Mouse (Mus musculus) lung, postnatal 10 days (tissue): ENCODE results near the gene Cdca7l.
A peak's percentile ranks its signal among the peaks of the same experiment; 100 is the strongest.
"Not testable (repeated sequence)": the region's sequence is repeated elsewhere in the genome, so short reads cannot be mapped to it uniquely, and the experiment has no call there.

ENCODE experiments used
- DNase-seq: peaks from one replicate; pipeline ENCODE4 v3.0.0; 2021

The Cdca7l gene

GRCm38 (mm10) chr12:117803989-117804388, at the start of gene Cdca7l:
TSS of gene Cdca7l (plus strand) at chr12:117804289.
- DNase-seq: not testable (repeated sequence)

GRCm38 (mm10) chr12:117756010-117756409, 48.1 kb upstream of the Cdca7l start:
- peak; percentile 55 for DNase-seq

GRCm38 (mm10) chr12:117760373-117760772, 43.7 kb upstream of the Cdca7l start:
- no peak for DNase-seq

GRCm38 (mm10) chr12:117760846-117761245, 43.2 kb upstream of the Cdca7l start:
- no peak for DNase-seq

- DNase-seq: peak; percentile 57
Observed at GRCm38 (mm10) chr12:117761698-117762097, 42.4 kb upstream of the Cdca7l start.

GRCm38 (mm10) chr12:117763247-117763646, 40.8 kb upstream of the Cdca7l start:
- DNase-seq: peak; percentile 72

- peak; percentile 89 for DNase-seq
Observed at GRCm38 (mm10) chr12:117764839-117765238, 39.2 kb upstream of the Cdca7l start.

GRCm38 (mm10) chr12:117769113-117769512, 35.0 kb upstream of the Cdca7l start:
- peak; percentile 84 for DNase-seq

- DNase-seq: peak; percentile 22
Observed at GRCm38 (mm10) chr12:117770211-117770610, 33.9 kb upstream of the Cdca7l start.

GRCm38 (mm10) chr12:117771156-117771555, 32.9 kb upstream of the Cdca7l start:
- DNase-seq: no peak

GRCm38 (mm10) chr12:117772638-117773037, 31.5 kb upstream of the Cdca7l start:
- DNase-seq: peak; percentile 82

- DNase-seq: no peak
Observed at GRCm38 (mm10) chr12:117776841-117777240, 27.2 kb upstream of the Cdca7l start.

- DNase-seq: no peak
Observed at GRCm38 (mm10) chr12:117781360-117781759, 22.7 kb upstream of the Cdca7l start.

- no peak for DNase-seq
Observed at GRCm38 (mm10) chr12:117783426-117783825, 20.7 kb upstream of the Cdca7l start.

GRCm38 (mm10) chr12:117786621-117787020, 17.5 kb upstream of the Cdca7l start:
- DNase-seq: no peak

GRCm38 (mm10) chr12:117788513-117789011, 15.5 kb upstream of the Cdca7l start:
- no peak for DNase-seq

- DNase-seq: no peak
Observed at GRCm38 (mm10) chr12:117789017-117789416, 15.1 kb upstream of the Cdca7l start.

GRCm38 (mm10) chr12:117795303-117795702, 8.8 kb upstream of the Cdca7l start:
- DNase-seq: no peak

GRCm38 (mm10) chr12:117805576-117805975, 1.5 kb downstream of the Cdca7l start:
- DNase-seq: no peak

- no peak for DNase-seq
Observed at GRCm38 (mm10) chr12:117806007-117806451, 1.9 kb downstream of the Cdca7l start.

- no peak for DNase-seq
Observed at GRCm38 (mm10) chr12:117806470-117806869, 2.4 kb downstream of the Cdca7l start.

- no peak for DNase-seq
Observed at GRCm38 (mm10) chr12:117807637-117808036, 3.5 kb downstream of the Cdca7l start.

GRCm38 (mm10) chr12:117808355-117809326, 4.6 kb downstream of the Cdca7l start:
- no peak for DNase-seq
